Mouse (Mus musculus) CD8-positive naive resting alpha-beta T cell, adult 57 days (primary cell): ENCODE results near the gene Tspan9. TPM values are rescaled to one million over a fixed set of nuclear protein-coding genes. Genes with fewer than 3 reads are reported as not detected.

Experiments used
- total RNA-seq: library from RNA; stranded (reverse); gene quantifications from one replicate; pipeline ENCODE4 v1.2.4, GENCODE M21; 2023

Tspan9 gene
- 12.2 TPM for total RNA-seq

DNA sequence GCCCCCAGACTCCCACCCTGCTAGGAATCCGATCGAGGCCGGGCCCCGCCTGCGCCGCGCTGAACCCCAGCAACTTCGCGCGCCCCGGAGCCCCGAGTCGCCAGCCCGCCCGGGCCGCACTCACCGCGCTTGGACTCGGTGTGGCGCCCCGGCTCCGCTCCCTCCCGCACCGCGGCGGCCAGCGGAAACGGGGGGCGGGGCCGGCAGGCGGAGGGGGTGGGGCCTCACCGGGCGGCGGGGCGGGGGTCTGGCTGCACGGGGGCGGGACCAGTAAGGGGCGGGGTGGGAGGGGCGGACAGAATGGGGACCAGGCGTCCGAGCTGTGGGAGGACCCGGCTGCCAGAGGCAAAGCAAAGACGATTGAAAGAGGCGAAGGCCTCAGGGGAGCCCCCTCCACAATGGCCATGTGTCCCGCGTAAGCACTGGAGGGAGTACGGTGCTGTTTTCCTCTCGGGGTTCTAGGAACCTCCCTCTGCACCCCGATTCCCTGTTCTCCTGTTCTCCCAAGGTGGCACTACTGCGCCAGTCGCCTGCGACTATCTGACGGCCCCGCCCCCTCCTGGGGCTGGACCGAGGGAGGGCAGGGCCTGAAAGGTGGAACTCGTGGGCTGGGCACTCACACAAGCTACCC, at the start of gene Tspan9:
TSS of gene Tspan9 (minus strand) at position 205 of the 631 bp plus-strand sequence.

Other genes with a start within 250 kb of the Tspan9 start
- not detected for gene Tead4, start 157.2 kb upstream of the Tspan9 start, total RNA-seq
- gene Tulp3, start 212.3 kb upstream of the Tspan9 start, total RNA-seq, result 10.3 TPM
- gene Rhno1, start 219.3 kb upstream of the Tspan9 start, total RNA-seq, result 41.6 TPM
- 7.1 TPM for gene Foxm1, start 219.4 kb upstream of the Tspan9 start, total RNA-seq
- not detected for gene Tex52, start 231.9 kb upstream of the Tspan9 start, total RNA-seq
- not detected for gene Gm44596, start 231.9 kb upstream of the Tspan9 start, total RNA-seq